Mouse (Mus musculus) cerebellum, adult 2 months (tissue): Measurements from ENCODE around the gene Cenpf. TPM values are rescaled to one million over a fixed set of nuclear protein-coding genes. Genes with fewer than 3 reads are reported as not detected.

Experiments used
- DNase-seq, 2 experiments: peaks; one replicate each; pipeline ENCODE4 v3.0.0; 2021
- H3K27ac ChIP-seq: fragments of 200-500 bp; 2 replicates; pipeline ENCODE4 v1.5.1; 2012; ENCODE audit warnings: low read length, control low read depth, inconsistent platforms; ENCODE audit not compliant: insufficient read depth
- H3K27me3 ChIP-seq: fragments of 200-500 bp; 2 replicates; pipeline ENCODE4 v1.6.1; 2012; ENCODE audit warnings: inconsistent platforms, mild to moderate bottlenecking, low read length, moderate library complexity; ENCODE audit not compliant: control insufficient read depth, insufficient read depth
- H3K4me1 ChIP-seq: fragments of 200-500 bp; 2 replicates; pipeline ENCODE4 v1.6.1; 2011; ENCODE audit warnings: low read length; ENCODE audit not compliant: control insufficient read depth, insufficient read depth
- H3K4me3 ChIP-seq: fragments of 200-500 bp; replicated peaks from 2 replicates; pipeline ENCODE3; 2011; ENCODE audit warnings: mild to moderate bottlenecking, low read depth, low read length, control low read depth; ENCODE audit not compliant: insufficient read depth
- CTCF ChIP-seq: fragments of 200-500 bp; IDR thresholded peaks from 2 replicates; pipeline ENCODE4 v1.5.1; 2011; ENCODE audit warnings: low read depth, mild to moderate bottlenecking, control low read depth, low read length, moderate library complexity, borderline replicate concordance; ENCODE audit not compliant: insufficient read depth
- POLR2A ChIP-seq: fragments of 200-500 bp; IDR thresholded peaks from 2 replicates; pipeline ENCODE4 v1.6.1; 2011; ENCODE audit warnings: low read length, control low read depth, borderline replicate concordance; ENCODE audit not compliant: insufficient read depth
- WGBS: fragments of 180-500 bp; shearing (Covaris S2); methylation state at CpG from one replicate; pipeline ENCODE4 v1.1.7; 2018; 5-methylcytosine and 5-hydroxymethylcytosine counted together
- polyA plus RNA-seq: library from polyadenylated mRNA; depleted of rRNA; stranded (reverse); fragments of >200 nt; gene quantifications from 2 replicates; pipeline ENCODE4 v1.2.3, GENCODE M21; 2012; rRNA removed

The Cenpf gene
- polyA plus RNA-seq, result 0.05 and 0.07 TPM in 2 replicates

DNA sequence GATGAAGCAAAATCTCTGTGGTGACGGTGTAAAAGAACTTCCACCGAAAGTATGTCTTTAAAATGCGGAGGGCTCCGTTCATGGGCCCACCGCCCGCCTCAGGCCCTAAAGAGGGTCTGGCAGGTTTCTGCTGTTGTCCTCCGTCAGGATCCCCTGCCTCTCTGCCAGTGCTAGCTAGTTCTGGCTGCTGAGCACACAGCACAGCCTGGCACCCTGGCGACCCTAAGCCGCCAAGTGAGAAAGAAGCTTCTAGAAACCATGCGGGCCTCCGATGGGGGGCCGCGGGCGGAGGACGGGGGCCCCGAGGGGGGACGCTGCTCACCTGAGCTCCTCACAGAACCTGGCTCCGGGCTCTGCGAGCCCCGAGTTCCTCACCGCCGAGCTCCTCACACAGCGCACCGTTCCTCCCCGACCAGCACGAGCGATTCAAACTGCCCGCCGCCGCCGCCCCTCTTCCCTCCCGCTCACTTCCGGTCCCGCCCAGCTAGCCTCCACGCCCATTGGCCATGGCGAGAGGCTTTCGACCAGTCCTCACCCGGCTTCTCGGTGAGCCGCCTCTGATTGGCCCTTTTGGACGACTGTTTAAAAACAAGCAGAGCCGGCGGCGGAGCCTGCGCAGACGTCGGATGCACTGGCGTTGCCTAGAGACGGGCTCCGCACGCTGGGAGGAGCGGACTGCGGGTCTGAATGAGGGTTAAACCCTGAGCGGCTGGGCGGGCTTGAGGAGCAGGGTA, at the start of gene Cenpf:
Cenpf (minus strand) TSS at position 433 of the 734 bp plus-strand sequence.
- H3K4me3 ChIP-seq, result peak within 1 kb of the TSS; percentile 77
- WGBS, result under 1% methylated on average over 55 of the region's 55 CpGs
- TF ChIP-seq CTCF (no peak), POLR2A (no peak)
- H3K4me1 ChIP-seq, result no peaks in the 10 kb centered on the region
- no peak within 1 kb of the TSS for H3K27ac ChIP-seq
- DNase-seq, result peak; percentile 96 to 97
- H3K27me3 ChIP-seq, result no peaks in the 10 kb centered on the region

- no peaks in the 10 kb centered on the region; the same call in 1 of the 2 replicates for H3K4me1 ChIP-seq
- H3K27me3 ChIP-seq, result peaks cover 5% of the 10 kb centered on the region; the same call in 1 of the 2 replicates
- whole genome bisulfite sequencing, result 68% methylated on average over 8 of the region's 8 CpGs
- no peak overlapping the region for H3K4me3 ChIP-seq
- no peak for TF ChIP-seq POLR2A
- DNase-seq, result no peak
- no peak overlapping the region for H3K27ac ChIP-seq
Observed at GRCm38 (mm10) chr1:189732156-189732555, 44.3 kb upstream of the Cenpf start.

DNA sequence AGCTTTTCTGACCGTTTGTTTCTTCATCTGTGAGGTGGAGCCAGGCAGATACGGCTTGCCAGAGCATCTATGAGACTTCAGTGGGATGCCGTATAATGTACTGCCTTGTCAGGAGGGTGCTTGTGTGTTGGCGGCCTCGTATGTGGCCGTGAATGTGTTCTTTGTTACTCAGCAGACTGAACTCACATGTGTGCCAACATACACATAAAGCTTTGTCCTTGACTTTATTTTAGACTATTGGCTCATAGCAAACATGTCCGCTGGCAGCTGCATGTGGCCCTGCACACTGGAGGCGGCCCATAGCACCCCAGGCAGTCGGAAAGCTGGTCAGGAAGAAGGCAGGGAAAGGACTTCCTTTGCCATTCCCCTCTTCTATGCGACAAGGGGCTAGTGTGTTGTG, 43.8 kb upstream of the Cenpf start:
- Histone ChIP-seq H3K4me1 (no peaks in the 10 kb centered on the region; the same call in 1 of the 2 replicates), H3K27ac (no peak overlapping the region), H3K4me3 (no peak overlapping the region), H3K27me3 (peaks cover 5% of the 10 kb centered on the region; the same call in 1 of the 2 replicates)
- DNase-seq, result no peak
- TF ChIP-seq POLR2A (no peak), CTCF (no peak)
- whole genome bisulfite sequencing, result 51% methylated on average over 10 of the region's 10 CpGs

- Histone ChIP-seq H3K27ac (no peak overlapping the region), H3K4me1 (no peaks in the 10 kb centered on the region; the same call in 1 of the 2 replicates), H3K27me3 (peaks cover 5% of the 10 kb centered on the region; the same call in 1 of the 2 replicates), H3K4me3 (no peak overlapping the region)
- 22% methylated on average over 17 of the region's 17 CpGs for WGBS
- TF ChIP-seq CTCF (no peak), POLR2A (no peak)
- no peak for DNase-seq
Observed at GRCm38 (mm10) chr1:189729141-189729815, 41.4 kb upstream of the Cenpf start.

- Histone ChIP-seq H3K4me1 (no peaks in the 10 kb centered on the region; the same call in 1 of the 2 replicates), H3K27me3 (peaks cover 5% of the 10 kb centered on the region; the same call in 1 of the 2 replicates), H3K27ac (no peak overlapping the region), H3K4me3 (peak overlapping the region; percentile 29)
- TF ChIP-seq POLR2A (no peak), CTCF (no peak)
- DNase-seq, result no peak
- WGBS, result 2% methylated on average over 15 of the region's 15 CpGs
Observed at GRCm38 (mm10) chr1:189728784-189729115, 40.9 kb upstream of the Cenpf start.

- DNase-seq, result no peak
- TF ChIP-seq POLR2A (no peak), CTCF (no peak)
- Histone ChIP-seq H3K27ac (no peak within 1 kb of the TSS; the same call in 1 of the 2 replicates), H3K4me1 (no peaks in the 10 kb centered on the region; the same call in 1 of the 2 replicates), H3K4me3 (peak within 1 kb of the TSS; percentile 29), H3K27me3 (peaks cover 5% of the 10 kb centered on the region; the same call in 1 of the 2 replicates)
- WGBS, result under 1% methylated on average over 95 of the region's 98 CpGs
Observed at GRCm38 (mm10) chr1:189727884-189728783, 40.2 kb upstream of the Cenpf start, which contains the start of gene Ptpn14. Gene Ptpn14 (plus strand): TSS chr1:189728268.

- WGBS, result 14% methylated on average over 22 of the region's 22 CpGs
- TF ChIP-seq CTCF (no peak), POLR2A (no peak)
- no peak overlapping the region; the same call in 1 of the 2 replicates for H3K27ac ChIP-seq
- H3K4me1 ChIP-seq, result no peaks in the 10 kb centered on the region; the same call in 1 of the 2 replicates
- peak overlapping the region; percentile 28 for H3K4me3 ChIP-seq
- peaks cover 5% of the 10 kb centered on the region; the same call in 1 of the 2 replicates for H3K27me3 ChIP-seq
- no peak for DNase-seq
Observed at GRCm38 (mm10) chr1:189727346-189727883, 39.5 kb upstream of the Cenpf start.
